Mouse (Mus musculus) megakaryocyte-erythroid progenitor cell, adult 5-6 weeks (primary cell): ENCODE measurements around the gene Gimd1. TPM values are rescaled to one million over a fixed set of nuclear protein-coding genes. Genes with fewer than 3 reads are reported as not detected.

Source experiments
- total RNA-seq, 2 experiments: library from RNA; stranded (forward) in 1 of 2; stranded (reverse) in 1 of 2; fragments of 200-1000, 215-1000 nt in 1 of 2; fragments of >200 nt in 1 of 2; fragmentation: Nextera tagmentation in 1 of 2; gene quantifications; 2 replicates each; pipeline ENCODE4 v1.2.3; 2014 to 2017

Gene Gimd1
- total RNA-seq, 2 experiments from 2014 or later = not detected

Other genes starting within 250 kb of the Gimd1 start
- 14.4 and 16.5 TPM in 2 replicates for gene Tbck, start 54.3 kb downstream of the Gimd1 start, total RNA-seq (2014; fragmentation: Nextera tagmentation)
- 16.0 and 18.6 TPM in 2 replicates for gene Tbck, start 54.3 kb downstream of the Gimd1 start, total RNA-seq (2017)
- 109 and 117 TPM in 2 replicates for gene Aimp1, start 54.5 kb downstream of the Gimd1 start, total RNA-seq (2014; fragmentation: Nextera tagmentation)
- 144 and 183 TPM in 2 replicates for gene Aimp1, start 54.5 kb downstream of the Gimd1 start, total RNA-seq (2017)